Mouse (Mus musculus) hematopoietic stem cell, adult 5-6 weeks (primary cell): ENCODE results near the gene Fam219a. TPM values are rescaled to one million over a fixed set of nuclear protein-coding genes. Genes with fewer than 3 reads are reported as not detected.

Experiments used
- ATAC-seq, 2 experiments: fragments of 125-278 bp in 1 of 2; replicated peaks in 1 of 2; 2 replicates each; pipeline ENCODE4 v1.8.0; 2016 to 2017; ENCODE audit warnings: inconsistent platforms in 2 of 2, mild to moderate bottlenecking in 2 of 2, moderate number of reproducible peaks in 2 of 2, low read depth in 1 of 2, moderate TSS enrichment in 1 of 2; ENCODE audit not compliant: low FRiP score in 2 of 2, poor library complexity in 2 of 2, severe bottlenecking in 2 of 2, insufficient read depth in 1 of 2, low TSS enrichment in 1 of 2
- total RNA-seq: library from RNA; stranded (forward); fragments of 172-1452, 232-1000 nt; gene quantifications from 2 replicates; pipeline ENCODE4 v1.2.3, GENCODE M21; 2017

Gene Fam219a
- 1.3 and 2.2 TPM in 2 replicates for total RNA-seq

DNA sequence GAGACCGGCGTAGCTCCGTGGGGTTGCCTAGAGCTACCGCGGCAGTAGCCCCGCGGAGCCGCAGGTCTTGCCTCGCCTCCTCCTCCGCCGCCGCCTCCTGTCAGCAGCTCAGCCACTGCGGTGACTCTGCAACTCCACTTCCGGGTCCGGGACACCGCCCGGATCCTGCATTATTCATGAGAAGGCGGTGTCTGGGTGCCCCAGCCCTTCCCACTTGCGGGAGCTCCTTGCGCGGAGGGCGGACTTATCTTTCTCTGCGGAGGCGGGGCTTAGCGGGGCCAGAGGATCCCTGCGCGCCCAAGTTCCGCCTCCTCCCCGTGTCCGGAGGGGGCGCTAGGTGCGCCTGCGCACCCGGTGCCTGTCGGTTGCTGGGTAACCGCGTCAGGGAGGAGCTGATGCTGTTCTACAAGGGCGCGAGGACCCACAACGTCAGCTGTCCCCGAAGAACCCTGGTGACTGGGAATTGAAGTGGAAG, at the start of gene Fam219a, which contains the start of gene Dnaic1:
Gene Fam219a, minus strand, starts transcription at position 128 of the 475 bp plus-strand sequence.
Gene Dnaic1, plus strand, starts transcription at position 365 of the 475 bp plus-strand sequence.
- ATAC-seq, result peak; percentile 96 to 98

DNA sequence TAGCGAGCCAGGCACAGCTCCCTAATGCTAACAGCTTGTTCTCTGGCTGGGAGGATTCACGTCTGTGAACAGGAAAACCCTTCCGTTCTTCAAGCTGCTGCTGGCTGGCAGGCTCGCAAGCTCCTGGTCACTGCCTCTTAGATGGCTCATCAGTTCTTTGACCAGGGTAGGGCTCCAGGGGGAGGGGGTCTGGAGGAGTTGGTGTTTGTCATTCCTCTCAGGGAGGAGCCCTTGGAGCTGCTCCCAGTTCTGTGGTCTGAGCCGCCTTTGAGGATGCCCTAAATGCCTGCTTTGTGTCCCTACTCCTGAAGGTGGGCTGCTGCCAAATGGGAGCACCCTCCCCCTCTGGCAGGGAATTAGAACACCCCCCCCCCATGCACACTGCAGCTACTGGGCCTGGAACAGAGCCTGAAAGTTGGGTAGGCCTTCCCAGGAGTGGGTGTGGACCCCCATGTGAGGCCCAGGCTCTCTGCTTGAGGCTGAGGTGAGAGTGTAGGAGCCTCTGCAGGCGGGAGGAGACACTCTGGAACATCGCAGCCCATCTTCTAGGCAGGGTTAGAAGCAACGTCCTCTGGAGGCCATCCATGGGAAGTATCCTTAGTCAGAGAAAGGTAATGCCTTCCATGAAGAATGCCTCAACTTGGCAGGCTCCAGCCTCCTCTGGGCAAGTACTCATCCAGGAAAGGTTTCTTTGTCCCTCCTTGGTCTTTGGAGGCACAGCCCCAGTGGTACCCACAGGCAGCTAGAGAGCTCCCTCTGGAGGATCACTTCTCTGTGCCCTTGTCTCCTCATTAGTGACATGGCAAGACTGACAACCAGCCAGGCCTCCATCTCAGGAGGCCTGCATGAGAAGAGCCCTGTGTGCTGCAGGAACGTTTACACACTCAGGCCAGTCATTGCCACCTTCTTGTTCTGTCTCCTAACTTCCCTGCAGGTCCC, 46.6 kb upstream of the Fam219a start:
- ATAC-seq, result no peak

DNA sequence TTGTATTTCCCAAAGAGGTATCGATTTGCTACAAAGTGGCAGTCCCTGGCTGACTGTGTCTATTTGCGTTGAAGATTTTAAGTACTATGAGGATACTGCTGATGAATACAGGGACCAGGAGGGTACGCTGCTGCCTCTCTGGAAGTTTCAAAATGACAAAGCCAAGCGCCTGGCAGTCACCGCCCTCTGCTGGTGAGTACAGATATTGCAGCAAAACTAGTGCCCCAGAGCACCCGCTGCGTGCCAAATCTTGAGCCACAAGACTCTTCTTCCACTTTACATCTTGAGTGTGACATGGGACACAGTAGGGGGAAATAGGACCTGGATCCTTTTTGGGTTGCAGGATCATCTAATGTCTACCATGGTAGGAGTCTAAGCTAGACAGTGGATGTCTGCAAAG, 44.8 kb upstream of the Fam219a start:
- peak; percentile 75 to 88; a peak in 3 of 4 replicates for ATAC-seq

DNA sequence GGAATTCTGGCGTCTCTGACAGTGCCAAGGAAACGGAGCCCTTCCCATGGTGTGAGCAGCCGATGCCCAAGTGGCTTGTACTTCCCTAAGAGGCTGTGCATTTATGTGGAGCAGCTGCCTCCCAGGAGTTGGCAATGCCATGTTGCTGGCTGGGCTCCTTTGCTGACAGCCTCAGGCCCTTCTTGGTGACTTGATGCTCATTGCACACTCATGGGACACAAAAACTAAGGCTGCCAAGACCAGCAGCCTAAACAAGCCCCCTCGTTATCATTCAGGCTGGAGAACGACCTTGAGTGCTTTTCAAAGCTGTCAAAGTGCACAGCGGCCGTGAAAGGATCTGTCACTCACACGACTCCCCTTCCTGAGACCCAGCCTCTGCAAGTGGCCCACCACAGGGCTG, 42.8 kb upstream of the Fam219a start:
- ATAC-seq, result no peak

DNA sequence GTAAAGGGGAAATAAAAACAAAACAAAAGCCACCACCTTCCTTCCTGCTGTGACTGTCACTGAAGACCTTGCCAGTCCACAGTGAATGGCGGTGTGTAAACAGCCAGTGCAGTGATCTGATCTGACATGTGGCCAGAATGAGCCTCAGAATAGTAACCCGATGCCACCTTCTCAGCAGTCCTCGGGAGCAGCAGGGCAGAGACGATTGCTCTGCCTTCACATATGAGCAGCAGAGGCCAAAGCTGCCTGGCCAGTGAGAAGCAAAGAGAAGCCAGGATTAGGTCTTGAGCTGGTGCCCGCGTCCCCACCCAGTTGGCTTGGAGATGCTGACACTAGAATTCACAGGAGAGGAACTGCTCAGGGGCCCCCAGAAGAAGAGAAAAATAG, 41.2 kb upstream of the Fam219a start:
- ATAC-seq, result no peak

DNA sequence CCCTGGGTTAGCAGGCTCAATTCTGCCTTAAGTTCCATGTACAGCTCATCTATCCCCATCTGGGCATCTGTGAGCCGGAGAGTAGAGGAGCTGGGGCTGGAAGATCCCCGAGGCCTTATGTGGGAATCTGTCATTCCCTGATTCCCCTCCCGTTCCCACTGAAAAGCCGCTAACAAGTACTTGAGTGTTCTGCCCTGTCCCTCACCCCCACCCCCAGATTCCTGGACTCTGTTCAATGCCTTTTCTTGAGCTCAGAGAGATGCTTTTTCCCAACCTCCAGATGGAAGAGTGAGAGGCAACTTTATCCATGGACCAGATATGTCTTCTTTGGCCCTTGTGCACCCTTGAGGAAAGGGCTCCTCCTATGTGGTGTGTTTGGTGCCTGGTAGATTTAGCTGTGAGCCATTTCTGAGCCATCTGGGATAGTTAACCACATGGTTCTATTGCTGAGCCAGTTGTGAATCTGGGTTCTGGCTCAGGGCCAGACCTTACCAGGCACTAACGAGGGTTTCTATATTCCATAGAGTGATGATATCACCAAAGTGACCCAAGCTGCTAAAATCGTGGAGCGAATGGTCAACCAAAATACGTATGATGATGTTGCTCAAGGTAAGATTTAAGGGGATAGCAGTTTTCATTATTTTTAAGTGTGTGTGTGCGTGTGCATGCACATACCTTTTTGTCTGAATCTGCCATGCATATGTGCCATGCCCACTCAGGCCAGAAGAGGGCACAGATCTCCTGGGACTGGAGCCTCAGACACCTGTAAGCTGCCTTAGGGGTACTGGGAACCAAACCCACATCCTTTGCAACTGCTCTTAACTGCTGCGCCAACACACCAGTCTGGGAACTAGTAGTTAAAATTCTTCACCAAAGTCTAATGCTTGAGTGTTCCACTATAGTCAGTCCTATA, 40.6 kb upstream of the Fam219a start:
- ATAC-seq, result no peak

DNA sequence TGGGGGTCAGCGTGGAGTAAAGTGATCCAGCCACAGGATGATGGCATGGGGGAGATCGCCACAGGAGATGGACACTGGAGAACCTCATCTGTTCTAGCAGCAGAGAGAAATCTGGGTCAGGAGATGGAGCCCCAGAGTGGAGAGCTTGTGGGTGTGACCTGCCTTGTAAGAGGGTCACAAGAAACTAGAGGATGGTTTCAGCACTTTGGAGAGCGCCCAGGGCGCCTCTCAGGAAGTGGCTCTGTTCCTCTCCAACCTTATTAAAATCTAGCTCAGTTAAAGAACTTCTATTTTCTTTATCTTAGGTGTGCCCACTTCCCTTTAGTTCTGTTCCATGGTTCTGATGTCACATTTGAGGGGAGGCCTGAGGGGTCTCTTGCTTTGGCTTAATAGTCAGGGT, 37.4 kb upstream of the Fam219a start:
- peak; percentile 67 to 85; a peak in 3 of 4 replicates for ATAC-seq

DNA sequence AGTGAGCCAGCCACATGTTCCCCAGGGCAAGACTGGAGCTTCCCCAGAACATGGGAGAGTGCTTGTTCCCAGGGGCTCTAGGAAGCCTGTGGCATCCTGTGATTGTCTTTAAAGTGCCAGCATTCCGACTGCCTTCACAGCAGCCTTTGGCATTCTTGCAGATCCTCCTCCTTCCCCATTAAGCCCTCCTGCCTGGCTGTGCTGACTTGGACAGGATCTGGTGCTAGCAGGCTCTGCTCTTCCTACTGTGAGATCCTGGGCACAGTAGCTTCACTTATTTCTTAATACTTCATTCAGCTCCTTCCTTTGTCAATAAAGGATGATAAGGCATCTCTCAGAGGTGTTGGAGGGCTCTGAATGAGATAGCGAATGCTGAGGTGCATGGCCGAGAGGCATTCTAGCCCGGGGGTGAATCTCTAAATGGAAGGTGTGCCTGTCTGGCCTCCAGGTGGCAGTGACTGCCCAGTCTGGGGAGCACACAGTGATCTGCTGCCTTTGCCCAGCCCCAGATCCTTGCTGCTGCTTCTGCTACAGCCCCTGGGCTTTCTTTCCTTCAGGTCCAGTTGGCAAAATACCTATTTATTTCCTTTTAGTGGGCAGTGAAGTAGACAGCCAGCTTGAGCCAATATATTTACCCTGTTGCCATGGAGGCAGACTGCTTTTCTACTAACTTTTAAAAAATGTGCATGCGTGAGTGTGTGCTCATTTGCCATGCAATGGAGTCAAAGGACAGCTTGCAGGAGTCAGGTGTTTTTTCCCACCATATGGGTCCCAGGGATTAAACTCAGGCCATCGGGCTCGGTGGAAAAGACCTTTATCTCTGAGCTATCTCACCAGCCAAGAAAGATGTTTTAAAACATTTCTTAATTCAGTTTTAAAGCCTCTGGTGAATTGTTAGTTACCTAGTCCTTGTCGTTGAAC, 35.4 kb upstream of the Fam219a start:
- peak in 1 of 2 experiments; percentile 82; a peak in 2 of 4 replicates for ATAC-seq

DNA sequence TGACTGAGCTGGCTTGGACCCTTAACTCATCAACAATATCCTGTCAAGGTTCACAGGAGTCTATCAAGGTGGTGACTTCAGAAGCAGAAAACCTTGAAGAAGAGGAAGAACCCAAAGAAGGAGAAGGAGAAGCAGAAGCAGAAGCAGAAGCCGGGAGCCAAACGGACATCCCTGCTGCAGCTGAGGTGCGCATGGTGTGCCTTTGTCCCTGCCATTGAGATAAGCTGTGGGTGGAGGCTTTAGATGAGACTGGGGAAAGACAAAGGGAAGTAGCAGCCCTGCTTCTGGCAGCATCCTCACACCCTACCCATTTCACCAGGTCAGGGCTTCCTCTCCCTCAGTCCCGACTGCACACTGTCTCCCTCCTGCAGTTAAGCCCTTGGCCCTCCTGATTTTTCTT, 33.5 kb upstream of the Fam219a start:
- ATAC-seq, result no peak

DNA sequence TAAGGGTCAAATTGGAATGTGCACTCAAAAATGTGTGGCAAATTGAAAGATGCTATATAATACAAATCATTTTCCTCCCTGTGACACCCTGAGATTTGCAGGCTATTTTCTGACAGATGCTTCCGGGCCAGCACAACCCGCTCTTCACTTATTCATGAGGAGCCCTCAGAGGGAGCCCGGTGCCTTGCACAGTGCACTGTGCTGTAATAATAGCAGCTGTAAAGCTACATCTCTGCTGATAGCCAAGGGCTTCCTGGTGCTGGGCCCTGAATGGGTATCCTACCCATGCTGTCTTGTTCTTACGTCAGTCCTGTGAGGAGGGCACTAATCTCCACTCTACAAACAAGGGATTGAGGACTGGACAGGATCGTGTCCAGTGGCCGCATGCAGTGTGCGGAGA, 14.0 kb upstream of the Fam219a start:
- no peak for ATAC-seq

DNA sequence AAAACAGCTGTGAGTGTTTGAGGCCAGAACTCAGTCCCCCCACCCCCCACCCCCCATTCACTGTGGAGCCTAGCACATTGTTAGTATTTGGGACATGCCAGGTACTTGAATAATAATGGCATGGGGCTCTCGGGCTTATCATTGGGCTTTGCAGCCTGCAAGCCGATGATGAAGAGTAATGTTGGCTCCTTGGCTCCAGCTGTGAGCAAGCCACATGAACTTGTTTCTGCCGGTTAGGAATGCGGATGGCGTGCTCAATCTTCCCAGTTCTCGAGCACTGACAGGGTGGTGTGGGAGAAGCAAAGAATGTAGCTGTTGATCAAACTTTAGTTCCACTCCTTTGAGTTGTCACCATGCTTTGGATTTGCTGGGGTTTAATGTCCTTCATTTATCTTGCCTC, 6.6 kb upstream of the Fam219a start:
- no peak for ATAC-seq

DNA sequence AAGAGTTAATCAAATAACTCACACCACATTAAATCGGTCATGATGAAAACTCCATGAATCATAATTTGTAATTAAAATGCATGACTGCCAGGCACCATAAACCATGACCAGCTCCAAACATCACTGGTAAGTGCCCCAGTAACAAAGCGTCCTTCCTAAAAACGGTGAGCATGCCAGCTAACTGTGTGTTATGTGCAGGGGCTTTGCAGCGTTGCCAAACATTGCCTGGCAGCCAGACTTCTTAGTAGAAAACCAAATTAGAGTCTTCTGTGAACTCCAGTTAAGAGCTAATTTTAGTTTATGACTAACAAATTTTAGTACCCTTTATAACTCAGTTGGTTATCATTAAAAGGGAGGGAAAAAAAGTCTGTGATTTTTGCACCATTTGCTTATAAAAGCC, 4.2 kb upstream of the Fam219a start:
- ATAC-seq, result no peak

DNA sequence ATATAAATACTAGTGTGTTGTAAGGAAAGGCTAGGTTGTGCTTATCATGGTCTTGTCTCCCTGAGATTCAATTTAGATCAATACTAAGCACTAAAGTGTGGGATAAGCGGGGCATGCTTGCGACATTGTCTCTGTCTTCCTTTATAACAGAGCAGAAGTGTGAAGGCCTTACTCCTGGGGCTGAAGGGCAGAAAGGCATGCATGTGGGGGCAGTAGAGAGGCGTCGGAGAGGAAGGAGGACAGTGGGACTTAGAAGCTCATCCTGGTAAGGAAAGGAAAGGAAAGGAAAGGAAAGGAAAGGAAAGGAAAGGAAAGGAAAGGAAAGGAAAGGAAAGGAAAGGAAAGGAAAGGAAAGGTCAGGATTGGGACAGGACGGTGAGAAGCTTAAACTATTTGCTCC, 2.2 kb upstream of the Fam219a start:
- no peak for ATAC-seq

DNA sequence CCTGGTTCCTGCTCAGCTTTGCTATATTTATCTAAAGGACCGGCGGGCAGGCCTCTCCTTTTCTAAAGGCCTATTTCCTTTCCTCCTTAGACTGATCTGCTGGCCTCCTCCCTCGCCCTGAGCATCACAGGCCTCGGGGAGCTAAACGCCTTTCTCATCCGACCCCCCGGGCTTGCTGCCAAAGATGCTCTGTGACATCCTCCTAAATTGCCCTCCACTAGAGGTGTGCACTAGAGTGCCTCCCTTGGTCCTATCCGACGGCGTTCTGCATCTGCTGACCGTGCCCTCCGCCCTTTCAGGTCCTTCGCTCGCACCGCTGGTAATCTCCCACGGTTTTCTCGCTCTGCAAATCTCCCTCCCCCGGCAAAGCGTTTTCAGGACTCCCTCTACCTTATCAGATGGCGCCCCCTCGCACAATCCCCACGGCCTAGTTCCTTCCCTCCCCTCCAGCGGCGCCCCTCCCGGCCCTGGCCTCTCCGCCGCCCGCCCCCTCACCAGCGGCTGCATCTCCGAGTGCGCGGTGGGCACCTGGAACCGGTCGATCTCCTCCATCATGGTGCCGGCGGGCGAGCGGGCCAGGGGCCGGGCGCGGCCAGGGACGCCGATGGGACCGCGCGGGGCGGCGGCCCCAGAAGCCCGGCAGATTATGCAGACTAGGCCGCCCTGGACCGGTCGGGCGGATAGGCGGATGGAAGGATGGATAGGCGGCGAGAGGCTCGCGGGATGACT, 492 bp downstream of the Fam219a start:
- ATAC-seq, result no peak

DNA sequence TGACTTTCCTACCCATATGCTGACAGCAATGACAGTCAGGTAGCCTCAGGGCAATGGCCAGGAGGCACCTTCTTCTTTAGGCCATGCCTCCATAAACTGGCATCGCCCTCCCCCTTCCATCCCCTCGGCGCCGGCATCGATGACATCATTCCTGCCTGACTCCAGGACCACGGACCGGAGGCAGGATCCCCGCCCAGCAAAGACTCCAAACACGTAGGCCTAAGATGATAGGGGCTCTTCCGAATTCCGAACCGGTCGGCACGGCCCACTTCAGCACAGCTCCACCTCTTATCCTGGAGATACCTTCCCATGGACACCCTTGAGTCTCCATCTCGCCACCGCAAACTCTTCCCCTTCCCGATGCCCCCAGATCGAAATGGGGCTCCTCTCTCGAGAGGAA, 1.1 kb downstream of the Fam219a start:
- ATAC-seq, result no peak

DNA sequence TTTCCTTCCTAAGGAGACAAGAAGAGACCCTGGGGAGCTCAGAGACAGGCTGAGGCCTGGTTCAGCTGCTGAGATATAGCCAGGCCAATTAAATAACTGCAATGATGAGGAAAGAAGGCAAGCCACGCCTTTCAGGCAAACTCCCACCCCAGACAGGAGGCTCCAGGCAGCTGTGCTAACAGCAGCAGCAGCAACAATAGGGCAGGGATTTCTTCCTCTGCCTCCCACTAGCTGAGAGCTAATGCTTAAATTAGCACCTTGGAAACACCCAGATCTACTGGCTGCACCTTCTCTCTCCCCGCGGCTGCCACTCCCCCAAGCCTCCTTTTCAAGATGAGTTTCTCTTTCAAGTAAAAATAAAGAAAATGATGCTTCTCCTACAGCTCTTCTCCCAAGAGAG, 3.2 kb downstream of the Fam219a start:
- ATAC-seq, result no peak
